Mouse (Mus musculus) spleen, adult 10 weeks (tissue): ENCODE results near the gene Uhrf1bp1l. TPM values are rescaled to one million over a fixed set of nuclear protein-coding genes. Genes with fewer than 3 reads are reported as not detected.

Experiments
- polyA plus RNA-seq: library from polyadenylated mRNA; stranded (reverse); fragments of 350-450 nt; fragmentation: Illumina TruSeq; extraction: RNeasy Lipid Tissue Mini Kit (QIAGEN cat#74804); gene quantifications from one replicate; pipeline ENCODE4 v1.2.3, GENCODE M21; 2015; ENCODE audit warnings: low replicate concordance; ENCODE audit not compliant: insufficient read depth

Uhrf1bp1l gene
- 37.1 TPM for polyA plus RNA-seq

DNA sequence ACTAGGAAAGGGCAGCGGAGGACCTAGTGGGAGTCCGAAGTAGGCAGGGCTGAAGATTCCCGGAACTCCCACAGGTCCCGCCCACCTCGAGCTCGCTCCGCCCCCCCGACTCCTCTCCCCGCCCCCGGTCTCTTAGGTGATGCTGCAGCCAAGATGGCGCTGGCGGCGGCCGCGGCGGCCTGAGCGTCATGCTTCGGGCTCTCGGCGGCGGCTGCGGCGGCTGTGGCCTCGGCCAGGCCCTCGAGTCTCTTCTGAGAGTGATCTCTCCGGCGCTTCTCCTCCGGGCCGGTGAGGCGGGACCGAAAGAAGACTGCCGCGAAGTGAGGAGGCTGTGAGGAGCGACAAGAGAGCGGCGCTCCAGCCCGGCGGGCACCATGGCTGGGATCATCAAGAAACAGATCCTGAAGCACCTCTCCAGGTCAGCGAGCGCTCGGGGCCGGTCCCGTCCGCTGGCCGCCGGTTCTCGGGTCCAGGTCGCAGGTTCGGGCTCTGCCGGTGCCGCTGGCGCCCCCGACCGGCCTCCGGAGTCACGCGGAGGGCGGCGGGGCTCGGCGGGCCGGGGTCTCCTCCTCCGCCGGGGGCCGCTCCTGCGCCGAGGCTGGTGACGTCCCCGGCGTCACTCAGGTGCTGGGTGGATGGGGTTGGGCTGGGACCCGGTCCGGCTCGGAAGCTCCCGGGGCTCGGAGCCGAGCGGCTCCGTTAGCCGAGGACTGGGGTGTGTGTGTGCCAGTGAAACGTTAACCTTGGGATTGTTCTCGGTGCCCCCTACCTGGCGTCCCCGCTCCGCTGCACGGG is at the start of gene Uhrf1bp1l:
Uhrf1bp1l (plus strand) TSS at position 121 of the 795 bp plus-strand sequence.

DNA sequence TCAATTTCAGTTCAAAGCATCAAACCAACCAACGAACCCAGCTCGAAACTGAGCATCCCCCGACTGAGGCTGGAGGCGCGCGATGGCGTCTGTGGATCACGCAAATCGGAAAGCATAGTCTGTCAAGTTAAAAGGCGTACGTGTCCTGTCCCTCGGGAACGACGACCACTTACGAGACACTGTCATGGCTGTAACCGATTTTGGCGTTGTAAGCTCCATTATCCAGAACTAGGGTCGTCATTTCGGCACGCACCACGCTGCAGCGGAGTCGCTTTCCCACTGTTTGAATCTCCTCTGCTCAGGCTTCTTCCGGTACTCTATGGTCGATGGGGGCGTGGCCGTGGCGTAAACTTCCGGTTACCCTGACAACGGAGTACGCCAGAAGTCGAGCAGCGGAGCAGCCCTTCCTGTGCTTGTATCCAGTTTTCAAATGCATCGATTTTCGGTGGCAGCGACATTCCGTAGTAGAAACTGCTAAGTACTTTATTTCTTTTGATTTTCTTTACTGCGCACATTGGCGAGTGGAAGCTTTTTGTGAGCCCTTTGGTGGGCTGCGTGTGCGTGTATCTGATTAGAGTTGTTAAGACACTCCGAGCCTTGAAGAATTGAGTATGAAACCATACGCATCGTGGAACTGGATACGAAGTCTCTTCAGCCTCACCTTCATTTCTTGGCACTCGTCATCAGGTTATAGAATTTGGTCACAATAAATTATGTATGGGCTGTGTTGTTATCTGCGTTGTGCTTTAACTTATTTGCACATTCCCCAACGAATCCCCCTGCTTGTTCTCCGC is 12.6 kb upstream of the Uhrf1bp1l start, which contains the start of gene Actr6:
Actr6 (minus strand) TSS at position 295 of the 794 bp plus-strand sequence.

Other genes starting within 250 kb of the Uhrf1bp1l start
- not detected for gene Nr1h4, start 211.4 kb upstream of the Uhrf1bp1l start, polyA plus RNA-seq
- 0.11 TPM for gene Slc17a8, start 123.7 kb upstream of the Uhrf1bp1l start, polyA plus RNA-seq
- gene Scyl2, start 58.7 kb upstream of the Uhrf1bp1l start, polyA plus RNA-seq = 32.7 TPM
- gene Actr6, start 12.7 kb upstream of the Uhrf1bp1l start, polyA plus RNA-seq = 24.2 TPM
- gene Anks1b, start 128.5 kb downstream of the Uhrf1bp1l start, polyA plus RNA-seq = 0.11 TPM